Mouse (Mus musculus) liver, postnatal 0 days (tissue): ENCODE results near the gene Klhl3. TPM values are rescaled to one million over a fixed set of nuclear protein-coding genes. Genes with fewer than 3 reads are reported as not detected.

Source experiments
- ATAC-seq: fragments of 200-750 bp; cut with Nextera tagmentation; 2 replicates; pipeline ENCODE4 v1.8.0; 2017; ENCODE audit warnings: mild to moderate bottlenecking, moderate library complexity
- DNase-seq: peaks from one replicate; pipeline ENCODE4 v3.0.0-alpha.2; 2016
- H3K27ac ChIP-seq: fragments of 300-500 bp; sonication (generic); 2 replicates; pipeline ENCODE4 v1.5.1; 2014; ENCODE audit warnings: antibody characterized with exemption, moderate library complexity, mild to moderate bottlenecking, low read depth
- H3K27me3 ChIP-seq: fragments of 300-500 bp; sonication (generic); 2 replicates; pipeline ENCODE4 v1.6.1; 2014; ENCODE audit warnings: low read length, control low read depth, mixed read lengths; ENCODE audit not compliant: insufficient read depth
- H3K36me3 ChIP-seq: fragments of 300-500 bp; sonication (generic); replicated peaks from 2 replicates; pipeline ENCODE4 v1.6.1; 2014; ENCODE audit warnings: mild to moderate bottlenecking, control low read depth, low read length, moderate library complexity, mixed read lengths; ENCODE audit not compliant: insufficient read depth
- H3K4me1 ChIP-seq: fragments of 300-500 bp; sonication (generic); 2 replicates; pipeline ENCODE4 v1.6.1; 2014; ENCODE audit warnings: antibody characterized with exemption, mild to moderate bottlenecking, control low read depth; ENCODE audit not compliant: insufficient read depth
- H3K4me2 ChIP-seq: fragments of 300-500 bp; sonication (generic); 2 replicates; pipeline ENCODE4 v1.6.1; 2014; ENCODE audit warnings: low read depth, mild to moderate bottlenecking, low read length, moderate library complexity, mixed read lengths
- H3K4me3 ChIP-seq: fragments of 300-500 bp; sonication (generic); 2 replicates; pipeline ENCODE4 v1.5.1; 2014; ENCODE audit warnings: low read depth, low read length
- H3K9ac ChIP-seq: fragments of 300-500 bp; sonication (generic); replicated peaks from 2 replicates; pipeline ENCODE4 v1.6.1; 2014; ENCODE audit warnings: mild to moderate bottlenecking, moderate library complexity
- H3K9me3 ChIP-seq: fragments of 300-500 bp; sonication (generic); 2 replicates; pipeline ENCODE4 v1.6.1; 2016; ENCODE audit warnings: mild to moderate bottlenecking, control low read depth, low read length, mixed read lengths
- CTCF ChIP-seq: sonication (generic); IDR thresholded peaks from 2 replicates; pipeline ENCODE4 v1.5.1; 2016; ENCODE audit warnings: antibody characterized with exemption, low read depth
- EP300 ChIP-seq: IDR thresholded peaks from 2 replicates; pipeline ENCODE4 v1.6.1; 2016; ENCODE audit warnings: antibody characterized with exemption, low read depth, mild to moderate bottlenecking
- WGBS: fragments of 180-500 bp; shearing (Covaris S2); extraction: QIAGEN DNeasy Blood & Tissue Kit; methylation state at CpG from one replicate; pipeline ENCODE4 v1.1.7; 2014; ENCODE audit not compliant: insufficient replicate concordance; 5-methylcytosine and 5-hydroxymethylcytosine counted together
- polyA plus RNA-seq: library from polyadenylated mRNA; unstranded; fragments of >200 nt; fragmentation: Nextera tagmentation; extraction: Ambion mirVana; gene quantifications from 2 replicates; pipeline ENCODE4 v1.2.1, GENCODE M21; 2015

Klhl3 gene
- polyA plus RNA-seq: 2.2 and 2.9 TPM in 2 replicates

GRCm38 (mm10) chr13:58113061-58113900 lies at the start of gene Klhl3:
TSS of gene Klhl3 (minus strand) at chr13:58113592.
- Histone ChIP-seq H3K27me3 (no peaks in the 10 kb centered on the region), H3K4me1 (peaks cover 10% of the 10 kb centered on the region), H3K4me2 (peak within 1 kb of the TSS; percentile 77), H3K9ac (peak within 1 kb of the TSS; percentile 54), H3K9me3 (no peaks in the 10 kb centered on the region), H3K36me3 (no peaks in the 10 kb centered on the region), H3K27ac (peak within 1 kb of the TSS; percentile 31; the same call in 1 of the 2 replicates), H3K4me3 (peak within 1 kb of the TSS; percentile 51)
- TF ChIP-seq EP300 (no peak), CTCF (peak; percentile 37)
- DNase-seq (peak; percentile 60), ATAC-seq (peak; percentile 36)
- 2% methylated on average over 35 of the region's 35 CpGs for WGBS

DNA sequence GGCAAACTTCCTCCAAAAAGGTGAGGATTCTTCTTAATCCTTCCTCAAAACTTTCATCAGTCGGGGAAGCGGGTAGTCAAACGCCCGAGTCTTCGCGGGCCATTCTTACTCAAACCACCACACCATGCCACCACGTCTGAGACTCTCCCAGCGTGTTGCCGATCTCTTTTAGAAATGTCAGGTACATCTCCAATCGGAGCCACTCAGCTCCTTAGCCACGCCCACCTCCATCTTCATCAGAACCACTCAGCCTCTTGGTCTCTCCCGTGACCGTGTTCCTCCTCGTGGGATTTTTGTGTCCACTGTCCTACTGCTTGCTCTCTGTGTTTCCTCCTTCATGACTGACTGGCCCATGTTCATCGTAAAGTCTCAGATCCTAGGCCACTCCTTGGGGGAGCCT lies 47.4 kb upstream of the Klhl3 start:
- 92% methylated on average over 15 of the region's 15 CpGs for WGBS
- Histone ChIP-seq H3K4me3 (no peak overlapping the region), H3K4me2 (no peak overlapping the region), H3K27me3 (no peaks in the 10 kb centered on the region), H3K9ac (no peak overlapping the region), H3K4me1 (peaks cover 6% of the 10 kb centered on the region; the same call in 1 of the 2 replicates), H3K27ac (no peak overlapping the region), H3K9me3 (no peaks in the 10 kb centered on the region), H3K36me3 (peaks cover 32% of the 10 kb centered on the region)
- TF ChIP-seq CTCF (no peak), EP300 (no peak)
- ATAC-seq (no peak), DNase-seq (no peak)

- H3K9me3 ChIP-seq: no peaks in the 10 kb centered on the region
- ATAC-seq: peak; percentile 82
- DNase-seq: peak; percentile 94
- H3K27me3 ChIP-seq: no peaks in the 10 kb centered on the region
- peaks cover 25% of the 10 kb centered on the region for H3K36me3 ChIP-seq
- TF ChIP-seq CTCF (peak; percentile 98), EP300 (no peak)
- peak overlapping the region; percentile 96 for H3K4me2 ChIP-seq
- peak overlapping the region; percentile 85 for H3K4me3 ChIP-seq
- H3K27ac ChIP-seq: peak overlapping the region; percentile 89
- peaks cover 6% of the 10 kb centered on the region; the same call in 1 of the 2 replicates for H3K4me1 ChIP-seq
- 3% methylated on average over 16 of the region's 16 CpGs for WGBS
- peak overlapping the region; percentile 73 for H3K9ac ChIP-seq
These were observed 44.9 kb upstream of the Klhl3 start for GRCm38 (mm10) chr13:58158099-58158912.

GRCm38 (mm10) chr13:58157447-58158098 lies 44.2 kb upstream of the Klhl3 start, which contains the start of gene Idnk:
TSS of gene Idnk (plus strand) at chr13:58157649.
- H3K27ac ChIP-seq: peak within 1 kb of the TSS; percentile 89
- peak within 1 kb of the TSS; percentile 96 for H3K4me2 ChIP-seq
- no peaks in the 10 kb centered on the region for H3K9me3 ChIP-seq
- ATAC-seq (peak; percentile 88), DNase-seq (peak; percentile 94)
- TF ChIP-seq EP300 (no peak), CTCF (peak; percentile 52)
- peaks cover 6% of the 10 kb centered on the region; the same call in 1 of the 2 replicates for H3K4me1 ChIP-seq
- H3K27me3 ChIP-seq: no peaks in the 10 kb centered on the region
- peak within 1 kb of the TSS; percentile 73 for H3K9ac ChIP-seq
- peak within 1 kb of the TSS; percentile 85 for H3K4me3 ChIP-seq
- under 1% methylated on average over 30 of the region's 30 CpGs for WGBS
- H3K36me3 ChIP-seq: peaks cover 22% of the 10 kb centered on the region

DNA sequence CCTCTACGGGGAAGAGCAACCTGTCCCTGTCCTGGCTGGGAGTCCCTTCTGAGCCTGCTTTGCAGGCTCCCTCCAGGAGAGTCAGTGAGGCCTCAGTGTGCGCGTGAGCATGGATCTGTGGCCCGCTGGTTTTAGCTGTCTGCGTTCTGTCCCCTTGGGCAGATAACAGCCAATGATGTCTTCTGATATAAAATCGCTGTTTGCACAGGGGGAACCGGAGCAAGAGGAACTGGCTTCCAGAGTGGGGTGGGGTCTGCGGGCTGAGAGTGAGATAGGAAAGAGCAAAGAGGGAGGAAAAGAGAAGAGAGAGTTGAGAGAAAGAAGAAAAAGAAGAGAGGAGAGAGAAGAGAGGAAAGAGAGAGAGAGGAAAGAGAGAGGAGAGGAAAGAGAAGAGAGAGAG lies 43.6 kb upstream of the Klhl3 start:
- peak overlapping the region; percentile 85 for H3K4me3 ChIP-seq
- no peaks in the 10 kb centered on the region for H3K27me3 ChIP-seq
- H3K4me1 ChIP-seq: peaks cover 6% of the 10 kb centered on the region; the same call in 1 of the 2 replicates
- TF ChIP-seq CTCF: no peak
- TF ChIP-seq EP300: no peak
- no peak overlapping the region for H3K27ac ChIP-seq
- H3K9me3 ChIP-seq: no peaks in the 10 kb centered on the region
- ATAC-seq: no peak
- H3K36me3 ChIP-seq: peaks cover 20% of the 10 kb centered on the region
- DNase-seq: no peak
- WGBS: 16% methylated on average over 8 of the region's 8 CpGs
- H3K9ac ChIP-seq: peak overlapping the region; percentile 73
- H3K4me2 ChIP-seq: peak overlapping the region; percentile 96
